Mouse (Mus musculus) hindbrain, embryonic 12.5 days (tissue): ENCODE measurements around the gene Morn1. TPM values are rescaled to one million over a fixed set of nuclear protein-coding genes. Genes with fewer than 3 reads are reported as not detected.

ENCODE experiments used
- ATAC-seq: fragments of 200-750 bp; cut with Nextera tagmentation; 2 replicates; pipeline ENCODE4 v1.8.0; 2017; ENCODE audit warnings: moderate TSS enrichment; ENCODE audit not compliant: low FRiP score
- H3K27ac ChIP-seq: fragments of 300-500 bp; sonication (generic); 2 replicates; pipeline ENCODE4 v1.5.1; 2016; ENCODE audit warnings: mild to moderate bottlenecking
- H3K27me3 ChIP-seq: fragments of 300-500 bp; sonication (generic); 2 replicates; pipeline ENCODE4 v1.6.1; 2016; ENCODE audit warnings: mild to moderate bottlenecking
- H3K36me3 ChIP-seq: fragments of 300-500 bp; sonication (generic); 2 replicates; pipeline ENCODE4 v1.6.1; 2016; ENCODE audit warnings: mild to moderate bottlenecking
- H3K4me1 ChIP-seq: fragments of 300-500 bp; sonication (generic); 2 replicates; pipeline ENCODE4 v1.6.1; 2016
- H3K4me2 ChIP-seq: fragments of 300-500 bp; sonication (generic); replicated peaks from 2 replicates; pipeline ENCODE4 v1.6.1; 2016; ENCODE audit warnings: mild to moderate bottlenecking
- H3K4me3 ChIP-seq: fragments of 300-500 bp; sonication (generic); 2 replicates; pipeline ENCODE4 v1.5.1; 2016; ENCODE audit warnings: mild to moderate bottlenecking
- H3K9ac ChIP-seq: fragments of 300-500 bp; sonication (generic); 2 replicates; pipeline ENCODE4 v1.6.1; 2016; ENCODE audit warnings: mild to moderate bottlenecking, moderate library complexity
- H3K9me3 ChIP-seq: fragments of 300-500 bp; sonication (generic); replicated peaks from 2 replicates; pipeline ENCODE4 v1.6.1; 2016; ENCODE audit warnings: mild to moderate bottlenecking
- WGBS: fragments of 180-500 bp; shearing (Covaris S2); methylation state at CpG from one replicate; pipeline ENCODE4 v1.1.7; 2016; 5-methylcytosine and 5-hydroxymethylcytosine counted together
- polyA plus RNA-seq: library from polyadenylated mRNA; unstranded; fragments of >200 nt; fragmentation: Nextera tagmentation; extraction: Ambion mirVana; gene quantifications from 2 replicates; pipeline ENCODE4 v1.2.1, GENCODE M21; 2016

Gene Morn1
- polyA plus RNA-seq, 1 experiment from 2014 or later = 7.7 TPM

DNA sequence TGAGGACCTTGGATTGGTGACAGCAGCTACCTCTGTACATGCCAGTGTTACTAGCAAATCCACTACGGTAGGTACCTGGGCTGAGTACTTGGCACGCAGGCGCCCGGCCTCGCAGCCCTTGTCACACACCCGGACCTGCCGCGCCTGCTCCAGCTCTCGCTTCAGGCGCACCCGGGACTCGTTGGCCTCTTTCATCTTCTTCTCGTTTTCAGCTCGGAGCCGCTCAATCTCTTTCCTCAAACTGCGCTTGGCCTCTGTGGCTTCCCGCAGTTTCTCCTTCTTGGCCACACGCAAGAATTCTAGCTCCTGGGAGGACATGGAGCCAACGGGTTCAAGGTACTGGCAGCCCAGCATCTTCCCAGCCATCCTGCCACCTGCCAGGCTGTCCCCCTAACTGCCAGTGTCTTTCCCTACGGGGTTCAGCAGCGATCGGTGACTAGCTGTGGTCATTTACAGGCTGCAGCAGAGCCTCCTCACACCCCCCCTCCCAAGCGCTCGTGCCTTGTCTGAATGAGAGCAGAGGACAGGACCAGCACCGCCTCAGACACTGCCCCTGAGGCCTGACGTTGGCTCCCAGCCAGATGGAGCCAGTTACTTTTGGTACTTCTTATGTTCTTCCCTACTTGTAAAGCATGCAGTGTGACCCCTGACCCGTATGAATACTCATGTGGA, 71.6 kb downstream of the Morn1 start:
- H3K9me3 ChIP-seq = no peaks in the 10 kb centered on the region
- peaks cover 37% of the 10 kb centered on the region for H3K4me1 ChIP-seq
- H3K27ac ChIP-seq = 0 out of 2 replicates have a peak overlapping the region, but pooled peaks have one; percentile 4
- H3K9ac ChIP-seq = no peak overlapping the region
- no peak overlapping the region for H3K4me2 ChIP-seq
- WGBS = 84% methylated on average over 27 of the region's 27 CpGs
- H3K4me3 ChIP-seq = no peak overlapping the region
- H3K36me3 ChIP-seq = peaks cover 47% of the 10 kb centered on the region
- ATAC-seq = no peak
- H3K27me3 ChIP-seq = no peaks in the 10 kb centered on the region

DNA sequence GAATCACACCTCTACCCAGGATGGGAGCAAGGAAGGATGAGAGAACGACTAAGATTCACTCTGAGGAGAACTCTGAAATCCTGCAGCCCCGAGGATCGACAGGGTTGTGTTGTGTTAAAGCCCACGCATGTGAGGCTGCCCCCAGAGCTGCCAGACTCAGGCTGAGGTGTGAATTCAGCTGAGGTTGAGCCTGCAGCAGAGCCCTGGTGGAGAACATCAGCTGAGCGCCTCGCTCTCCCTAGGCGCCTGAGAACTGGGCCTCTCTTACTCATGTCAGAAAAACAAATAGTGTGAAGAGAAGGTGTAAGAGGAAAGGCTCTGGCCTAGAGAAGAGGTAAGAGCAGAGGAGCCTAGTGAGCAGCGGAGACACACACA, 72.2 kb downstream of the Morn1 start:
- Histone ChIP-seq H3K9me3 (no peaks in the 10 kb centered on the region), H3K27me3 (no peaks in the 10 kb centered on the region), H3K9ac (no peak overlapping the region), H3K27ac (0 out of 2 replicates have a peak overlapping the region, but pooled peaks have one; percentile 7), H3K36me3 (peaks cover 47% of the 10 kb centered on the region), H3K4me1 (peaks cover 42% of the 10 kb centered on the region), H3K4me2 (no peak overlapping the region), H3K4me3 (no peak overlapping the region)
- no peak for ATAC-seq
- 80% methylated on average over 8 of the region's 8 CpGs for WGBS

DNA sequence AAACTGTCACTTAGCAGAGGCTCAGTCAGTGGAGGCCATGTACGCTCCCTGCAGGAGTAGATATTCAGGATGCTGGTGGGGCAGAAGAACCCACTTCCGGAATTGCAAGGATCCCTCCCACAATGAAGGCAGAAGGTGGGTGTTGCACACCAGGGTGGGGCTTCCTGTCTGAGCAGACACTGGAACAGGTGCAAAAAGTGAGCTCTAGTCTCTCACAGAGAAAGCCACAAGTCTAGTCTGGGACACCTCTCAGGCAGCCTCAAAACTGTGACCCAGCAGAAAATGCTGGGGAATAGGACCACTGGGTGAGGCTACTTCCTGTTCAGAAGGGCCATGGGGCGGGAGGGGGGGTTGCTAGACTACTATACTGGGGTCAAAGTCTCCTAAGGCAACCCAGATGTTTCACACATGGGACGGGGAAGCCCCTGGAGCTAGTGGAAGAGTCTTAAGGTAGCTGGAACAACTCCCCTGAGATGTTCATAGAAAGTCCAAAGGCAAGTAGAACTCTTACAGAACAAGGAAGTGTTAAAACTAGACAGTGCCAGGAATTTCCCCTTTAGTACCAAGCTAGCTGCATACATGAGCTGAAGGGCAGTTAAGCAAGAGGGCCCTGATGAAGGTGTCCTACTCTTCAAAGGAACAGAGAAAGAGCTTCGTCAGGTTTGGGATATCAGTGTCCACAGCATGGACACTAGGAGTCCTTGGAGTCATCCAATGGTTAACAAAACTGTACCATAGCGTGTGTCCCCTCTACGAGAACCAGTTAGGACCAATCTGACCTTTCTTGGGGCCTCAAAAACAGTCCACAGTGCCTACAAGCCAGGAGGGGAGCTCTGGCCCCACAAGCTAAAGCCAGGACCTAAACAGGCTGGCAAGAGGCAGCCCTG, 76.3 kb downstream of the Morn1 start:
- H3K4me2 ChIP-seq = no peak overlapping the region
- no peaks in the 10 kb centered on the region for H3K9me3 ChIP-seq
- H3K27me3 ChIP-seq = no peaks in the 10 kb centered on the region
- WGBS = 79% methylated on average over 7 of the region's 7 CpGs
- peaks cover 21% of the 10 kb centered on the region for H3K36me3 ChIP-seq
- 0 out of 2 replicates have a peak overlapping the region, but pooled peaks have one; percentile 3 for H3K9ac ChIP-seq
- no peak for ATAC-seq
- peaks cover 54% of the 10 kb centered on the region for H3K4me1 ChIP-seq
- H3K27ac ChIP-seq = no peak overlapping the region
- H3K4me3 ChIP-seq = no peak overlapping the region

DNA sequence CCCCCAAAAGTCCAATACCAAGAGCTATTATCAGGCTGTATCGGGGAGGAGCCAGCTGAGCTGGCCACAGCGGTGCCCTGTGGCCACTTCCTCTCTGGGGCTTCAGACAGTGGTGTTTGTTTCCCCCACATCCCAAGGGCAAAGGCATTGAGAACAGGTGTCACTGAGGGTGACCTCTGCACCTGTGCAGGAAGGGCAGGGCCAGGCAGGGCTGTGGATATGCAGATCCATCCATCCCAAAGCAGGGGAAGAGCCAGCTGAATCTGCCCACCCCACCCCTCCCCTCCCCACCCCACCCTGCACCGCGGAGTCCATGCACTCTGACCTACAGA, 76.9 kb downstream of the Morn1 start:
- Histone ChIP-seq H3K9ac (0 out of 2 replicates have a peak overlapping the region, but pooled peaks have one; percentile 3), H3K27me3 (no peaks in the 10 kb centered on the region), H3K36me3 (peaks cover 15% of the 10 kb centered on the region), H3K9me3 (no peaks in the 10 kb centered on the region), H3K4me3 (no peak overlapping the region), H3K4me1 (peaks cover 54% of the 10 kb centered on the region), H3K27ac (no peak overlapping the region), H3K4me2 (no peak overlapping the region)
- 54% methylated on average over 4 of the region's 4 CpGs for WGBS
- ATAC-seq = no peak

DNA sequence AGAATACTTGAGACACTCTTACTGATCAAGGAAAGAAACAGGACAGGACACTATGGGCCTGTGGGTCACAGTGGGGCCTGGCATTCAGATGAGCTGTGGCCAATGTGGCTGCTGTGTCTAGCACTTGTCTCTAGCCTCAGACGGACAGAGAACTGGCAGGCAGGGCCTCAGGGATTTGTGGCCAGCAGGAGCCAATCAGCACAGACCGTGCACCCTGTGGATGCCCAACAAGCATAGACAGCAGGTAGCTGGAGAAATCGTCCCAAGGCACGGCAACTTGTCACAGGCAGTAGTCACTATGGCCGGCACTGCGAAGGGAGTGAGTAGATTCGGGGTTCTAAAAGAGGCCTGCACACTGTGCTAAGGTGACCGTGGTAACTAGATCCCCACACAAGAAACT, 77.3 kb downstream of the Morn1 start:
- Histone ChIP-seq H3K27me3 (no peaks in the 10 kb centered on the region), H3K27ac (peak overlapping the region; percentile 62; the same call in 1 of the 2 replicates), H3K4me2 (no peak overlapping the region), H3K4me1 (peaks cover 51% of the 10 kb centered on the region), H3K9ac (0 out of 2 replicates have a peak overlapping the region, but pooled peaks have one; percentile 8), H3K9me3 (no peaks in the 10 kb centered on the region), H3K36me3 (peaks cover 11% of the 10 kb centered on the region), H3K4me3 (no peak overlapping the region)
- 57% methylated on average over 8 of the region's 8 CpGs for whole genome bisulfite sequencing
- ATAC-seq = peak; percentile 48

DNA sequence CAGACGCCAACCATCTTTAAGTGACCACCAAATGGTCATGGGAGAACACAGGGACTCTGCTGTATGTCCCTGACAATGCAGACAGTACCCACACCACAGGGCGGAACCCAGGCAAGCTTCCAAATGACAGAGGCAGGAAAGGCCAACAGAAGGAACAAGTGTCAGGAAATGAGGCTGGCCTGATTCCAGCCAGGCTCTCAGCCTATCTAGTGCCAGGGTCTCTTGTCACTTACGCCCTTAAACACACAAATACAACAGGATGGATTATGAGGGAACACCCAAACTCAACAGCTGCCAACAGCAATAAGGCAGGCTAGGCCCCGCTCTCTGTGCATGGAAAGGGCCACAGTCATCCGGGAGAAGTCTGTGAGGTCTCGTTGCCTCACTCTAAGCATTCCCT, 78.2 kb downstream of the Morn1 start:
- Histone ChIP-seq H3K36me3 (0 out of 2 replicates have a peak, but pooled peaks cover 3% of the 10 kb centered on the region), H3K9ac (no peak overlapping the region; the same call in 1 of the 2 replicates), H3K4me2 (no peak overlapping the region), H3K27ac (peak overlapping the region; percentile 62; the same call in 1 of the 2 replicates), H3K27me3 (no peaks in the 10 kb centered on the region), H3K4me1 (peaks cover 44% of the 10 kb centered on the region), H3K4me3 (no peak overlapping the region), H3K9me3 (no peaks in the 10 kb centered on the region)
- WGBS = 89% methylated on average over 6 of the region's 6 CpGs
- ATAC-seq = no peak

DNA sequence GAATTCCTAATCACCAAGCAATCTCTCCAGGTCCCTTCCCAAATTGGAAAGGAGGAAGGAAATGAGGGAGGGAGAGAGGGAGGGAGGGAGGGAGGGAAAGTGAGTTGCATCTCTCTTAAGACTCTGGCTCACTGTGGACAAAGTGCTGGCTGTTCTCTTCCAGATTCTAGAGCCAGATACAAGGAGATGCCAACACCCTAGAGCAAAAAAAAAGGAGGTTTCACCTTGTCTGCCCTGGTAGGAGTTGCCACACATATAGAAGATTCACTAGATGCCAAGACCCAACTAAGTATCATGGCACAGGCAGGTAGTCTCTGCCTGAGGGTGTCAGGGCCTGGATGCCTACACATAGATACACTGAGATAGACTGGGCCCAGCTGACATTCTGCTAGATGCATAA, 79.5 kb downstream of the Morn1 start:
- H3K36me3 ChIP-seq = no peaks in the 10 kb centered on the region
- no peak overlapping the region for H3K27ac ChIP-seq
- H3K9me3 ChIP-seq = no peaks in the 10 kb centered on the region
- H3K9ac ChIP-seq = no peak overlapping the region
- peaks cover 42% of the 10 kb centered on the region for H3K4me1 ChIP-seq
- no peaks in the 10 kb centered on the region for H3K27me3 ChIP-seq
- H3K4me3 ChIP-seq = no peak overlapping the region
- H3K4me2 ChIP-seq = no peak overlapping the region
- no peak for ATAC-seq

DNA sequence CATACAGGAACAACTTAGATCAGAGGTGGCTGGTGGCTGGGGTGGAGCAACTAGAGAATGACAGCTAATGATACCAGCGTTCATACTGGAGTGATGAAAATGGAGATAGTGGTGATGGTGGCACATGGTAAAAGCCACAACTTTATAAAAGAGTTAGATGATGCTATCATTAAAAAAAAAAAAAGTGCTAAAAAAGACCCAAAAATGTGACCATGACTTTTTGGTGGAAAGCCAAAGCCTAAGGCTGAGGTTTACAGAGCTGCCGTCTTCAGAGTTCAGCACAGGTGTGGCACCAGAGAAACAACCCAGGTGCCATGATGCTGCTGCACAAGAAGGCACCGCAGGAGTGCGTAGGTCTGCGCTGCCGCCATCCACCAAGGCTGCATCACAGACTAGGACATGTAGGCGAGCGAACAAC, 82.5 kb downstream of the Morn1 start:
- Histone ChIP-seq H3K4me3 (no peak overlapping the region), H3K4me1 (peaks cover 42% of the 10 kb centered on the region), H3K27me3 (no peaks in the 10 kb centered on the region), H3K4me2 (no peak overlapping the region), H3K27ac (no peak overlapping the region), H3K9ac (no peak overlapping the region), H3K9me3 (no peaks in the 10 kb centered on the region), H3K36me3 (no peaks in the 10 kb centered on the region)
- ATAC-seq = no peak
- WGBS = 95% methylated on average over 8 of the region's 8 CpGs

DNA sequence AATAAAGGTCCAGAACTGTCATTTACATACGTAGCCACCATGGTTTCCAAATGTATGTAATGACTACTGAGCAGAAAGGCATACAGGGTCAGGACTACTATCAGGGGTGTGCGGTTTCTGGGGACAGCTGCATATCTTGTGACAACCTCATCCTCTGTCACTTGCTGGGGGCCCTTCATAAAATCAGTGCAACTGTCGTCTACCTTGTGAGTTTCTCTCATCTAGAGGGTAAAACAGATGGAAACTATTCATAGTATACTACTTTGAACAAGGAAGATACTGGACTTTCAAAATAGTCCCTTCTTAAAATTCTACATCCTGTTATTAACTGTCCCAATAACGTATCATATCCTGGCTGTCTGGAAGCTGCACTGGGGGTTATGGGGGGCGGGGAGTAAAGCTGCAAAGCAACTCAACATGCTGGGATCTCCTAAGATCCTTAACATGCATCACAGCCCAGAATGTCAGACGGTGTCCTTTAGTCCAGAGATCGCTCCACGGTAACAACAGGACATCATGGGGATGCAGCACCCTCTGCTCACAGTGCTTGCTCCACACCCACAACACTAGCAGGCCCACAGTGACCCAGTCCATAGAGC, 84.3 kb downstream of the Morn1 start:
- Histone ChIP-seq H3K4me1 (peaks cover 52% of the 10 kb centered on the region), H3K27ac (peak overlapping the region; percentile 36; the same call in 1 of the 2 replicates)
- 84% methylated on average over 8 of the region's 8 CpGs for WGBS

DNA sequence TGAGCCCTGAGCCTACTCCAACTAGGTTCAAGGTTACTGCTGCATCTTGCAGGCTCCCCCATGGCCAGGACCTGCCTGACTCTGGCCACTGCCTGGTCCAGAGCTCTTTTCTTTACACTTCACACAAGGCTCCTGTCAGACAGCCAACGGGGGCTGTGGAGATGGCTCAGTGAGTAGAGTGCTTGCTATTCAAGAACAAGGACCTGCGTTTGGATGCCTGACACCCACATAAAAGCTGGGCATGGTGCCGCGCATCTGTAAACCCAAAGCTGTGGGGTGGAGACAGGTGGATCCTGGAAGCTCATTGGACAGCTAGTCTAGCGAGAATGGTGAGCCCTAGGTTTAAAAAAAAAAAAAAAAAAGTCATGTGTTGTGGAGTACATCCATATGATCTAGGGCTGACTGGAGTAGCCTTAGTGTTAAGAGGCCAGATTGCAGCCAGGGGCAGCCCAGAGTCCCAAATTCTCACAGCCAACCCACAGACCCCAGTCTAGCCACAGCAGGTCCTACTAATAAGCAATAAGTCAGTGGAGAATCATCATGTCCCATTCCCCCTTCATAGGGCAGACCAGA, 85.7 kb downstream of the Morn1 start:
- WGBS = 54% methylated on average over 5 of the region's 5 CpGs
- Histone ChIP-seq H3K9me3 (no peaks in the 10 kb centered on the region), H3K27ac (peak overlapping the region; percentile 98), H3K4me2 (no peak overlapping the region), H3K27me3 (no peaks in the 10 kb centered on the region), H3K4me3 (no peak overlapping the region), H3K9ac (peak overlapping the region; percentile 39; the same call in 1 of the 2 replicates), H3K36me3 (no peaks in the 10 kb centered on the region), H3K4me1 (peaks cover 66% of the 10 kb centered on the region)
- no peak for ATAC-seq

More for the DNA sequence above, 84.3 kb downstream of the Morn1 start:
- H3K9ac ChIP-seq = no peak overlapping the region
- no peak overlapping the region for H3K4me3 ChIP-seq
- H3K36me3 ChIP-seq = no peaks in the 10 kb centered on the region
- H3K4me2 ChIP-seq = no peak overlapping the region
- H3K27me3 ChIP-seq = no peaks in the 10 kb centered on the region
- no peaks in the 10 kb centered on the region for H3K9me3 ChIP-seq
- no peak for ATAC-seq

DNA sequence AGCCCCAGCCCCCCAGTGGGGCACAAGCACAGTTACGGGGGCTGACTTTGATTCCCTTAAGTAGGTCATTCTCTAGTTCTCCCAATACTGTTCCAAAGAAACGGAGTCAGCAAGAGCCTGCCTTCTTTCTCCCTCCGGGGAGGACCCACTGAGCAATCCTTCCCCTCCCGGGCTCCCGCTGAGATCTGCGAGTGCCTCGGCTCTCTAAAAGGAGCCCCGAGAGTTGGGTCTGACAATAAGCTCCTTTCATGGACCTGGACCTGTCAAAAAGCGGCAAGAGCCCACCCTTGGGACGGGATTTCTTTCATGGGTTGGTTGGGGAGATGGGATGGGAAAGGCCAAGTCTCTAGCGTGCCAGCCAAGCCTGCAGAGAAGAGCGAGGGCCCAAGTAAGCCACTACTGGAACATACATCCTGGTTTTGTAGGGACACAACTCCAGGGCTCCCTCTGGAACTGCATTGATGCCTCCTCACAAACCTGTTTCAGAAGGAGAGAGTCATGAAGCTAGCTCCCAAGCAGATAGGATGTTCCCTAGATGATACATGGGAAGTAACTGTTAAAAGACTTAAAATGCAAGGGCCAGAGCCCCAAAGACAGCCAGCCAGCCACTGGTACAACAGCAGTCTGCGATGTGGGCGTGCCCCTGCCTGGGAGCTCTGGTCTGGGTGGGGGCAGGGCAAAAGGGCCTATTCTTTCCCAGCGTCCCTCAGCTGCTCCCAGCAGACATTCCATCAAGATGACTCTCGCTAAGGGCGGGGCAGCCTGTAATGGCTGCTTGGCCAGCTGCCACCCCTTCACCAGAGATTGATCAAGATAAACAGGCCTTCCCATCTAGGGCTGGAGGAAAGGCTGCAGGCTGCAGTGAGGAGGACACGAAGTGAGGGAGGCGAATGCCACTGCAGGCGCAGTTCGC, 86.8 kb downstream of the Morn1 start:
- Histone ChIP-seq H3K4me3 (no peak overlapping the region), H3K36me3 (no peaks in the 10 kb centered on the region), H3K27me3 (no peaks in the 10 kb centered on the region), H3K27ac (peak overlapping the region; percentile 98), H3K9me3 (no peaks in the 10 kb centered on the region), H3K4me2 (peak overlapping the region; percentile 45), H3K4me1 (peaks cover 77% of the 10 kb centered on the region), H3K9ac (peak overlapping the region; percentile 48; the same call in 1 of the 2 replicates)
- 5% methylated on average over 21 of the region's 21 CpGs for WGBS
- peak; percentile 91 for ATAC-seq
